Mouse (Mus musculus): ENCODE measurements at regions not wholly inside any gene's neighbourhood (a gene's known extent, or its start where the extent isn't known, plus 50 kb on each side); places are given as distances from the start of the nearest gene placed in this dataset.

DNA sequence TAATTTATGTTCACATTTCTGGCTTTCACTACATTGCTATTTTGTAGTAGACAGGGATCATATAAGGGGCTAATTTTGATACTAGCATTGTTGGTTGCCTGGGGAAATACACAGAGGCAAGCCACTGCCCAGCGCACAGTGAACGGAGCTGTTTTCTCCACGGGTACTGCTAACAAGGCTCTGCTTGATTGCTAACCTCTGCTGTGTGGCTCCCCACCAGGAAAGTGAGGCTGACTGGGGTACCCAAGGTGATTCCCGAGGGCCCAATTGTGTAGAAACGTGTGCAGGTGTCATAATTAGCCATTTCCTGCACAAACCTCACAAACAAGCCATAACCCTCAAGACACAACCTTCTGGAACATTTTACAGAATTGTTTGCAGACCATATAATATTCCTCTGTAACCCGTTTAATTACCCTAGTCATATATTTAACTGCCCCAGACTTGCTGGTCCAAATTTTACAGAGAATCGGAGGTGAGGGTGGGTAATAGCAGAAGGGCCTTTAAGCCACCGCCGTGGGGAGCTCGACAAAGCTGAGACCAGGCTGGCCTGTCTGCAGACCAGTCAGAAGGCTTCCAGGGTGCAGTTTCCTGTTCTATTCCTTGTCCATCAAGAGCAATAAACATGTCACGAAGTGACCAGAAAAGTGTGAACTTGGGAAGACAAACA lies 170.9 kb downstream of the Fam169b start:
- Histone ChIP-seq H3K4me2 (replicated peaks; ENCODE audit: low read depth, low read length) (no peak overlapping the region), H3K9ac (replicated peaks; ENCODE audit: low read depth) (no peak overlapping the region), H3K9me3 (ENCODE audit: low read length) (no peaks in the 10 kb centered on the region), H3K36me3 (ENCODE audit: insufficient read depth, low read length) (no peaks in the 10 kb centered on the region), H3K4me3 (ENCODE audit: low read depth, low read length) (no peak overlapping the region), H3K27me3 (replicated peaks; ENCODE audit: insufficient read depth, low read length) (no peaks in the 10 kb centered on the region), H3K27ac (ENCODE audit: low read length) (no peak overlapping the region), H3K4me1 (ENCODE audit: insufficient read depth, low read depth, low read length) (no peaks in the 10 kb centered on the region)
- WGBS: 69% methylated on average over 11 of the region's 11 CpGs
- DNase-seq (ENCODE audit: low spot score) (no peak), ATAC-seq (no peak)
- no peak for TF ChIP-seq CTCF (IDR thresholded peaks at IDR 0.05)
- no peak for TF ChIP-seq EP300 (IDR thresholded peaks at IDR 0.05)

DNA sequence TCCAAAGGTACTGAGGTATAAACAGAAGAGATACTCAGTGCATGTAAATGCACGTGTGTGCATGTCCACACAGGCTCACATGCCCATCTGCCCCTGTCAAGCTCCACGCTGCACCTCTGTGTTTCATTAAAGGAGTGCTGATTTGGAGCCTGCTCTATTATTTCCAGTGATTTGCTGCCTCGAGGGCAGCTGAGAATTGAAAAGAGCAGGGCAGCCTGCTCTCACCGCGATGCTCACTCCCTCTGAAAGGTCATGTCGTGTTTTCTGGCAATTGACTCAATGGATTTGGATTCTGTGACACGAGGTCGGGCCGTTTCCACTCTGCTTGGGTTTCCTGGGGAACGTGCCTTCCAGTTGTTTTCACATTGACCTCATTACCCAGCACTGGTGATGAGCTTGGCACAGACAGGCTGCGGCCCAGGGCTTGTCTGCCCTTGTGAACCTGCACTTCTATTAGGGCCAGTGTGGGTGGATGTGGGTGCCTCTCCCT lies 167.1 kb downstream of the Fam169b start:
- Histone ChIP-seq H3K36me3 (ENCODE audit: insufficient read depth, low read length) (no peaks in the 10 kb centered on the region), H3K4me2 (replicated peaks; ENCODE audit: low read depth, low read length) (no peak overlapping the region), H3K9ac (replicated peaks; ENCODE audit: low read depth) (no peak overlapping the region), H3K4me3 (ENCODE audit: low read depth, low read length) (no peak overlapping the region), H3K9me3 (ENCODE audit: low read length) (no peaks in the 10 kb centered on the region), H3K4me1 (ENCODE audit: insufficient read depth, low read depth, low read length) (no peaks in the 10 kb centered on the region), H3K27me3 (replicated peaks; ENCODE audit: insufficient read depth, low read length) (no peaks in the 10 kb centered on the region), H3K27ac (ENCODE audit: low read length) (no peak overlapping the region)
- WGBS: 67% methylated on average over 11 of the region's 11 CpGs
- no peak for ATAC-seq
- TF ChIP-seq EP300 (IDR thresholded peaks at IDR 0.05): no peak
- no peak for TF ChIP-seq CTCF (IDR thresholded peaks at IDR 0.05)
- DNase-seq (ENCODE audit: low spot score): no peak

DNA sequence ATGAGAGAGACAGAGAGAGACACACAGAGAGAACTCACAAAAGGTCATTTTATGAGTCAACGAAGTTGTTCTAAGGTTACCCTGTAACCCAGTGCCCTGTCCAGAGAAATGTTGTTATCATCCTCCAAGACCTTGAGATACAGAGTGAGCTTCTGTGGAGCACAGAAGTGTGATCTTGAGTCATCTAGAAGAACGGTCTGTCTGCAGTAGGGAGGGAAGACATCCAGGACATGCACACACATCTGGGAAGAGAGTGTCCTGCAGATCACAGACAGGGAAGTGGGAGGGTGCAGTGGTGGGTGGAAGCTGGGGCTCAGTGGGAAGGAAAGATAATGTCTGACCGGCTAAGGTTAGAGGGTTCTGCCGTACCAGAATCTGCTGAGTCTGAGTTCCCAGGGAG lies 155.3 kb downstream of the Fam169b start:
- no peaks in the 10 kb centered on the region for H3K36me3 ChIP-seq (ENCODE audit: insufficient read depth, low read length)
- no peaks in the 10 kb centered on the region for H3K4me1 ChIP-seq (ENCODE audit: insufficient read depth, low read depth, low read length)
- H3K27me3 ChIP-seq (replicated peaks; ENCODE audit: insufficient read depth, low read length): no peaks in the 10 kb centered on the region
- 72% methylated on average over 4 of the region's 4 CpGs for WGBS
- ATAC-seq: no peak
- no peaks in the 10 kb centered on the region for H3K9me3 ChIP-seq (ENCODE audit: low read length)
- H3K4me3 ChIP-seq (ENCODE audit: low read depth, low read length): no peak overlapping the region
- DNase-seq (ENCODE audit: low spot score): no peak
- no peak overlapping the region for H3K27ac ChIP-seq (ENCODE audit: low read length)
- H3K9ac ChIP-seq (replicated peaks; ENCODE audit: low read depth): no peak overlapping the region
- no peak for TF ChIP-seq CTCF (IDR thresholded peaks at IDR 0.05)
- TF ChIP-seq EP300 (IDR thresholded peaks at IDR 0.05): no peak
- no peak overlapping the region for H3K4me2 ChIP-seq (replicated peaks; ENCODE audit: low read depth, low read length)

DNA sequence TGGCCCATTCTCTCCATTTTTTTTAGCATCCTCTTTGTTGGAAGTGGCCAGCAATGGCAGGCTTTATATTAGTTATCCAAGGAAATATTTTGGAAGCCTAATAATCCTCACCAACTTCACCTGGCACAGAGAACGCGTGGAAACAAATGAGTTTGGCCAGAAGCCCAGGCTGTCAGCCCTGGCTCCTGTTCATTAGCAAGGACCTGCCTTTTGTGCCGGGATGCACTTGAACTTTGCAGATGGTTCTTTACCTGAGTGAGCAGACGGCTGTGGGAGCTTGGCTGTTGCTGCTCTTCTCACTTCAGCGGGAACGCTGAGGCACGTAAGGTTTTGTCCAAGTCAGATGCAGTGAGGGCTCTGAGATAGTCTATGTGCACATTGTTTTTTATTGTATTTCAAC lies 142.3 kb downstream of the Fam169b start:
- DNase-seq (ENCODE audit: low spot score): no peak
- Histone ChIP-seq H3K9me3 (ENCODE audit: low read length) (no peaks in the 10 kb centered on the region), H3K4me3 (ENCODE audit: low read depth, low read length) (no peak overlapping the region), H3K27ac (ENCODE audit: low read length) (no peak overlapping the region), H3K36me3 (ENCODE audit: insufficient read depth, low read length) (no peaks in the 10 kb centered on the region), H3K9ac (replicated peaks; ENCODE audit: low read depth) (no peak overlapping the region), H3K4me1 (ENCODE audit: insufficient read depth, low read depth, low read length) (no peaks in the 10 kb centered on the region), H3K4me2 (replicated peaks; ENCODE audit: low read depth, low read length) (no peak overlapping the region), H3K27me3 (replicated peaks; ENCODE audit: insufficient read depth, low read length) (no peaks in the 10 kb centered on the region)
- no peak for TF ChIP-seq CTCF (IDR thresholded peaks at IDR 0.05)
- no peak for TF ChIP-seq EP300 (IDR thresholded peaks at IDR 0.05)
- no peak for ATAC-seq
- WGBS: 61% methylated on average over 7 of the region's 7 CpGs

DNA sequence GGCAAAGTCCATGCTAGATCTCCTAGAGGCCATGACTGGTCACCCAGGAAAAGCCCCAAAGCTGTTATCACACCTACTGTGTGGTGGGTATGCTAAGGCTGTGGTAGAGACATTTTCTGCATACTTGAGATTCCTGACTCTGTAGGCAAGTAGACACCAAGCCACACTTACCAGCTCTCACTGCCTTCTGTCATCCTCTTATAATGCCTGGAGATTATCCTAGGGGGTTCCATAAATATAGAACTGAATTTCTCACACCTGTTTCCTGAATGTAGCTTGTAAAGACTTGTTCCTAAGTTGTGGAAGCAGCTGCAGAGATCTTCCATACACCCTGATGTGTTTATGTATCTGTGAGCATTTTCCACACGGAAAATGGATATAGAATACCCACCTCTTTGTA lies 139.1 kb downstream of the Fam169b start:
- Histone ChIP-seq H3K4me3 (ENCODE audit: low read depth, low read length) (no peak overlapping the region), H3K9ac (replicated peaks; ENCODE audit: low read depth) (no peak overlapping the region), H3K9me3 (ENCODE audit: low read length) (no peaks in the 10 kb centered on the region), H3K27ac (ENCODE audit: low read length) (no peak overlapping the region), H3K36me3 (ENCODE audit: insufficient read depth, low read length) (no peaks in the 10 kb centered on the region), H3K4me1 (ENCODE audit: insufficient read depth, low read depth, low read length) (no peaks in the 10 kb centered on the region), H3K27me3 (replicated peaks; ENCODE audit: insufficient read depth, low read length) (no peaks in the 10 kb centered on the region), H3K4me2 (replicated peaks; ENCODE audit: low read depth, low read length) (no peak overlapping the region)
- WGBS: 40% methylated on average over 1 of the region's 1 CpGs
- no peak for TF ChIP-seq CTCF (IDR thresholded peaks at IDR 0.05)
- TF ChIP-seq EP300 (IDR thresholded peaks at IDR 0.05): no peak
- no peak for DNase-seq (ENCODE audit: low spot score)
- ATAC-seq: no peak

Data from lung, postnatal 0 days (tissue).